Mouse (Mus musculus): Measurements from ENCODE around the gene Apopt1.

DNA sequence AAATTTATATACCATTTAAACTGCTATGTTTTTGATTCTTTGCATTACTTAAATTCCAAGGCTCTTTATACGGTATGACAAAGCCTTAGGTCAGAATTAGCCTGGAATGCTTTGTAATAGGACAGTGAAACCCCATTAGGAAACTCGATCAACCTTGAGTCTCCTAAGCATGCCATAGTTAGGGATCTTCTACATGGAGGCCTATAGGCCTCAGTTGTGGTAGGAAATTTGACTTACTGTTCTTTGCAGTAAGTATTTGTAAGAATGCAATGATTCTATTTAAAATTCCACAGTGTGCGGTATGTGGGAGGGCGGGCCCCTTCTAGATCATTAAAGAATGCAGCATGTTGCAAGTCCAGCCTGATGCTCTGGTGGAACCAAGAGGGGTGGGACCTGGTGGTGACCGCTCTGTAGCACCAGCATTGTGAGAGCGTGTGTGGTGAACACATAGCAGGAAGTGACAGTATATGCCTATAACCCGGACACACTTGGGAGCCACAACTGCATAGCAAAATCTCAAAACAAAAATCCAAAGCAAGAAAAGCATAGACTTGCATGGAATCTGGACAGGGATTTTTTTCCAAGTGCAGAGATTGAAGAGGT, 47.3 kb downstream of the Apopt1 start:
- TF ChIP-seq CTCF (IDR thresholded peaks at IDR 0.05; ENCODE audit: low read depth): no peak
- TF ChIP-seq EP300 (optimal IDR thresholded peaks at IDR 0.05): no peak

All from stomach, postnatal 0 days (tissue).